Mouse (Mus musculus): ENCODE measurements at regions not wholly inside any gene's neighbourhood (a gene's known extent, or its start where the extent isn't known, plus 50 kb on each side); places are given as distances from the start of the nearest gene placed in this dataset.

GRCm38 (mm10) chr16:78052133-78052532, 249.2 kb upstream of the Cxadr start:
- H3K4me1 ChIP-seq (ENCODE audit: control insufficient read depth, insufficient read depth, low read length): no peaks in the 10 kb centered on the region; the same call in 1 of the 2 replicates
- TF ChIP-seq CTCF (IDR thresholded peaks at IDR 0.05; ENCODE audit: insufficient read depth, low read length) (no peak), POLR2A (IDR thresholded peaks at IDR 0.05; ENCODE audit: borderline replicate concordance, extremely low read depth, low read depth, low read length) (no peak)
- 31% methylated on average over 7 of the region's 7 CpGs for WGBS
- no peak overlapping the region for H3K4me3 ChIP-seq (replicated peaks; ENCODE audit: extremely low read depth, low read depth, low read length)
- no peak for DNase-seq

- DNase-seq: no peak
- WGBS: 73% methylated on average over 4 of the region's 4 CpGs
- Histone ChIP-seq H3K4me1 (ENCODE audit: control insufficient read depth, insufficient read depth, low read length) (no peaks in the 10 kb centered on the region), H3K4me3 (replicated peaks; ENCODE audit: extremely low read depth, low read depth, low read length) (no peak overlapping the region)
- TF ChIP-seq CTCF (IDR thresholded peaks at IDR 0.05; ENCODE audit: insufficient read depth, low read length) (no peak), POLR2A (IDR thresholded peaks at IDR 0.05; ENCODE audit: borderline replicate concordance, extremely low read depth, low read depth, low read length) (no peak)
Measured at GRCm38 (mm10) chr16:78040149-78040920, 261.0 kb upstream of the Cxadr start.

- DNase-seq: no peak
- 67% methylated on average over 8 of the region's 8 CpGs for WGBS
- H3K4me1 ChIP-seq (ENCODE audit: control insufficient read depth, insufficient read depth, low read length): no peaks in the 10 kb centered on the region
- TF ChIP-seq POLR2A (IDR thresholded peaks at IDR 0.05; ENCODE audit: borderline replicate concordance, extremely low read depth, low read depth, low read length): no peak
- TF ChIP-seq CTCF (IDR thresholded peaks at IDR 0.05; ENCODE audit: insufficient read depth, low read length): no peak
- H3K4me3 ChIP-seq (replicated peaks; ENCODE audit: extremely low read depth, low read depth, low read length): no peak overlapping the region
Measured at GRCm38 (mm10) chr16:78019605-78020285, 281.5 kb upstream of the Cxadr start.

GRCm38 (mm10) chr16:78015401-78015800, 285.9 kb upstream of the Cxadr start:
- 56% methylated on average over 2 of the region's 2 CpGs for WGBS
- Histone ChIP-seq H3K4me1 (ENCODE audit: control insufficient read depth, insufficient read depth, low read length) (no peaks in the 10 kb centered on the region), H3K4me3 (replicated peaks; ENCODE audit: extremely low read depth, low read depth, low read length) (no peak overlapping the region)
- TF ChIP-seq POLR2A (IDR thresholded peaks at IDR 0.05; ENCODE audit: borderline replicate concordance, extremely low read depth, low read depth, low read length) (no peak), CTCF (IDR thresholded peaks at IDR 0.05; ENCODE audit: insufficient read depth, low read length) (no peak)
- DNase-seq: no peak

GRCm38 (mm10) chr16:78013049-78013819, 288.1 kb upstream of the Cxadr start:
- WGBS: 89% methylated on average over 5 of the region's 5 CpGs
- no peak for DNase-seq

GRCm38 (mm10) chr16:78004016-78004415, 297.3 kb upstream of the Cxadr start:
- WGBS: 73% methylated on average over 5 of the region's 5 CpGs
- H3K4me1 ChIP-seq (ENCODE audit: control insufficient read depth, insufficient read depth, low read length): no peaks in the 10 kb centered on the region
- TF ChIP-seq CTCF (IDR thresholded peaks at IDR 0.05; ENCODE audit: insufficient read depth, low read length): no peak
- TF ChIP-seq POLR2A (IDR thresholded peaks at IDR 0.05; ENCODE audit: borderline replicate concordance, extremely low read depth, low read depth, low read length): no peak

More at GRCm38 (mm10) chr16:78013049-78013819, 288.1 kb upstream of the Cxadr start:
- Histone ChIP-seq H3K4me3 (replicated peaks; ENCODE audit: extremely low read depth, low read depth, low read length) (no peak overlapping the region), H3K4me1 (ENCODE audit: control insufficient read depth, insufficient read depth, low read length) (no peaks in the 10 kb centered on the region)
- TF ChIP-seq CTCF (IDR thresholded peaks at IDR 0.05; ENCODE audit: insufficient read depth, low read length) (no peak), POLR2A (IDR thresholded peaks at IDR 0.05; ENCODE audit: borderline replicate concordance, extremely low read depth, low read depth, low read length) (no peak)

GRCm38 (mm10) chr16:77992986-77993385, 308.3 kb upstream of the Cxadr start:
- WGBS: 77% methylated on average over 4 of the region's 4 CpGs
- H3K4me1 ChIP-seq (ENCODE audit: control insufficient read depth, insufficient read depth, low read length): no peaks in the 10 kb centered on the region
- no peak for TF ChIP-seq CTCF (IDR thresholded peaks at IDR 0.05; ENCODE audit: insufficient read depth, low read length)
- no peak for TF ChIP-seq POLR2A (IDR thresholded peaks at IDR 0.05; ENCODE audit: borderline replicate concordance, extremely low read depth, low read depth, low read length)

More at GRCm38 (mm10) chr16:78004016-78004415, 297.3 kb upstream of the Cxadr start:
- no peak for DNase-seq
- no peak overlapping the region for H3K4me3 ChIP-seq (replicated peaks; ENCODE audit: extremely low read depth, low read depth, low read length)

GRCm38 (mm10) chr16:77989791-77990325, 311.4 kb upstream of the Cxadr start:
- 72% methylated on average over 4 of the region's 4 CpGs for WGBS
- TF ChIP-seq POLR2A (IDR thresholded peaks at IDR 0.05; ENCODE audit: borderline replicate concordance, extremely low read depth, low read depth, low read length) (no peak), CTCF (IDR thresholded peaks at IDR 0.05; ENCODE audit: insufficient read depth, low read length) (no peak)
- Histone ChIP-seq H3K4me1 (ENCODE audit: control insufficient read depth, insufficient read depth, low read length) (no peaks in the 10 kb centered on the region), H3K4me3 (replicated peaks; ENCODE audit: extremely low read depth, low read depth, low read length) (no peak overlapping the region)
- DNase-seq: no peak

More at GRCm38 (mm10) chr16:77992986-77993385, 308.3 kb upstream of the Cxadr start:
- H3K4me3 ChIP-seq (replicated peaks; ENCODE audit: extremely low read depth, low read depth, low read length): no peak overlapping the region
- no peak for DNase-seq

- no peak for DNase-seq
- Histone ChIP-seq H3K4me3 (replicated peaks; ENCODE audit: extremely low read depth, low read depth, low read length) (no peak overlapping the region), H3K4me1 (ENCODE audit: control insufficient read depth, insufficient read depth, low read length) (no peaks in the 10 kb centered on the region)
- WGBS: 98% methylated on average over 5 of the region's 5 CpGs
- TF ChIP-seq CTCF (IDR thresholded peaks at IDR 0.05; ENCODE audit: insufficient read depth, low read length) (no peak), POLR2A (IDR thresholded peaks at IDR 0.05; ENCODE audit: borderline replicate concordance, extremely low read depth, low read depth, low read length) (no peak)
Measured at GRCm38 (mm10) chr16:77989139-77989538, 312.1 kb upstream of the Cxadr start.

Data from lung, adult 2 months (tissue).